In the genomic region with DNA sequence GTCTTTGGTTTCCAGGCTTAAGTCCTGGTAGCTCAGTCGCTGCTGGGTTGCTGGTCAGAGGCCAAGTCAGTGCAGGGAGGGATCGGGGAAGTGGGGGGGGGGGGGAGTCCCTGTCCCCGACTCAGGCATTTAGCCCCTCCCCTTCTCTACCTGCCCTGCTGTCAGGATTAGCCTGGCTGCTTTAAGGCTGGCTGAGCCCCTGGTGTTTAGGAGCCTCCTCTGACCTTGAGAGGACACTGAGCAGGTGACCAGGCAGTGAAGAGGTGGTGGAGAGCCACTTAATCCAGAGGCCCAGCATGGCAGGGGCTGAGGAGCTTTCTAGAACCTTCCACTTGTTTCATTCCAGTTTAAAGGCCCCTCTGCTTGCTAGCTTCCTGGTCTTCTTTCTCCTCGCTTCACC, we compare ENCODE assay signal across 25 mouse cellular contexts. TPM values are rescaled to one million over a fixed set of nuclear protein-coding genes. Genes with fewer than 3 reads are reported as not detected.
DNase-seq lines count a peak whose midpoint lies in the region; ATAC-seq lines count a peak whose summit lies in the region.
"Had no signal": no experiment of that assay in that cellular context is flagged by ENCODE, and none has a peak within 500 bp of the region (broad histone marks: within the 10 kb centered on the region; RNA-seq: fewer than 3 reads in every experiment).

No protein-coding gene starts in this region.

- H3K9ac ChIP-seq in intestine, embryonic 16.5 days (ENCODE audit: low read depth, low read length), result no peak overlapping the region
- H3K9ac ChIP-seq: heart, embryonic 15.5 days; intestine, embryonic 15.5 days; liver, embryonic 13.5 days; stomach, embryonic 15.5 days had no signal

- DNase-seq in retina, adult 2 months (ENCODE audit: low read depth, low spot score), result peak; percentile 90
- no peak for DNase-seq in retina, embryonic 14.5 days (ENCODE audit: low spot score)
- peak; percentile 36 to 74 for DNase-seq in kidney, postnatal 25 days
- peak; percentile 37 for DNase-seq in lung, postnatal 14 days
- no peak for DNase-seq in gastrocnemius, postnatal 4 days (ENCODE audit: low spot score in 2 of 2)
- DNase-seq: adrenal gland, adult 8-10 months; heart, adult 18-20 months; liver, embryonic 13.5 days; thymus, adult 2 months had no signal

- 19% methylated on average over 4 of the region's 4 CpGs for WGBS in intestine, embryonic 16.5 days

- H3K4me3 ChIP-seq in intestine, embryonic 16.5 days (ENCODE audit: low read length), result no peak overlapping the region
- H3K4me3 ChIP-seq: heart, embryonic 15.5 days; hindbrain, embryonic 10.5 days; intestine, embryonic 15.5 days; liver, embryonic 13.5 days; stomach, embryonic 15.5 days had no signal

- no peaks in the 10 kb centered on the region for H3K36me3 ChIP-seq in intestine, embryonic 16.5 days (ENCODE audit: control insufficient read depth, insufficient read depth, low read length)
- H3K36me3 ChIP-seq: heart, embryonic 15.5 days; hindbrain, embryonic 10.5 days; intestine, embryonic 15.5 days; liver, embryonic 13.5 days; stomach, embryonic 15.5 days had no signal

- no peaks in the 10 kb centered on the region for H3K9me3 ChIP-seq in intestine, embryonic 16.5 days (ENCODE audit: control insufficient read depth, low read length)
- H3K9me3 ChIP-seq: heart, embryonic 15.5 days; hindbrain, embryonic 10.5 days; intestine, embryonic 15.5 days; liver, embryonic 13.5 days; stomach, embryonic 15.5 days had no signal

- no peaks in the 10 kb centered on the region for H3K27me3 ChIP-seq in intestine, embryonic 16.5 days (replicated peaks; ENCODE audit: control insufficient read depth, insufficient read depth, low read length)
- H3K27me3 ChIP-seq: heart, embryonic 15.5 days; intestine, embryonic 15.5 days; liver, embryonic 13.5 days; stomach, embryonic 15.5 days had no signal

- H3K27ac ChIP-seq in intestine, embryonic 16.5 days (ENCODE audit: low read length), result no peak overlapping the region
- H3K27ac ChIP-seq: heart, embryonic 15.5 days; hindbrain, embryonic 10.5 days; intestine, embryonic 15.5 days; liver, embryonic 13.5 days; stomach, embryonic 15.5 days had no signal

- ATAC-seq in intestine, embryonic 16.5 days, result no peak
- ATAC-seq in activated CD4-positive, CD25-positive, alpha-beta regulatory T cell, adult 4 months, result no peak
- ATAC-seq: CD4-positive, CD25-positive, alpha-beta regulatory T cell, adult 4 months; intestine, embryonic 15.5 days had no signal

- H3K4me2 ChIP-seq in intestine, embryonic 16.5 days (ENCODE audit: low read depth, low read length), result no peak overlapping the region
- H3K4me2 ChIP-seq: heart, embryonic 15.5 days; intestine, embryonic 15.5 days; liver, embryonic 13.5 days; stomach, embryonic 15.5 days had no signal

- no peaks in the 10 kb centered on the region for H3K4me1 ChIP-seq in intestine, embryonic 16.5 days (ENCODE audit: control insufficient read depth, insufficient read depth, low read length)
- H3K4me1 ChIP-seq: intestine, embryonic 15.5 days; liver, embryonic 13.5 days; stomach, embryonic 15.5 days had no signal

RNA-seq across cellular contexts. Expression of a gene that starts 36.9 kb away (rescaled TPM):
- under 1 TPM; 0.66 to 0.88 TPM for total RNA-seq in gastrocnemius, postnatal 4 days (2021)
- polyA plus RNA-seq in intestine, embryonic 16.5 days (2015; fragmentation: Nextera tagmentation; extraction: Ambion mirVana), result 0.16 and 0.17 TPM in 2 replicates
- not detected for polyA plus RNA-seq in activated CD4-positive, CD25-positive, alpha-beta regulatory T cell, adult 4 months (2017; shearing (Covaris generic))
- total RNA-seq: gastrocnemius, adult 8-10 months; megakaryocyte progenitor cell, adult 5-6 weeks; MEL had no signal
- polyA plus RNA-seq: CD4-positive, CD25-positive, alpha-beta regulatory T cell, adult 4 months had no signal

RNA-seq across cellular contexts. Expression of a gene that starts 44.2 kb away (rescaled TPM):
- 10 to 100 TPM; 14.6 to 18.5 TPM for total RNA-seq in gastrocnemius, postnatal 4 days (2021)
- 67.6 and 80.3 TPM in 2 replicates for polyA plus RNA-seq in intestine, embryonic 16.5 days (2015; fragmentation: Nextera tagmentation; extraction: Ambion mirVana)
- 10 to 100 TPM; 46.1 to 52.5 TPM for polyA plus RNA-seq in activated CD4-positive, CD25-positive, alpha-beta regulatory T cell, adult 4 months (2017; shearing (Covaris generic))

RNA-seq across cellular contexts. Expression of a gene that starts 44.7 kb away (rescaled TPM):
- total RNA-seq in gastrocnemius, postnatal 4 days (2021), result not detected
- polyA plus RNA-seq in intestine, embryonic 16.5 days (2015; fragmentation: Nextera tagmentation; extraction: Ambion mirVana), result not detected in 2 replicates
- polyA plus RNA-seq in activated CD4-positive, CD25-positive, alpha-beta regulatory T cell, adult 4 months (2017; shearing (Covaris generic)), result not detected
- total RNA-seq: adrenal gland, adult 8-10 months; gastrocnemius, adult 8-10 months; heart, adult 18-20 months; layer of hippocampus, adult 8-10 months; left cerebral cortex, adult 18-20 months; megakaryocyte progenitor cell, adult 5-6 weeks; MEL had no signal
- polyA plus RNA-seq: CD4-positive, CD25-positive, alpha-beta regulatory T cell, adult 4 months; embryonic facial prominence, embryonic 14.5 days; heart, embryonic 15.5 days; hindbrain, embryonic 10.5 days; limb, embryonic 11.5 days; liver, embryonic 13.5 days; midbrain, postnatal 0 days; spleen, adult 2 months; stomach, embryonic 15.5 days; thymus, adult 2 months had no signal

RNA-seq across cellular contexts. Expression of a gene that starts 51.2 kb away (rescaled TPM):
- under 1 TPM in 1 of 2 experiments, not detected in 1; 0.21 TPM for total RNA-seq in gastrocnemius, postnatal 4 days (2021)
- 120 and 151 TPM in 2 replicates for polyA plus RNA-seq in intestine, embryonic 16.5 days (2015; fragmentation: Nextera tagmentation; extraction: Ambion mirVana)
- polyA plus RNA-seq in activated CD4-positive, CD25-positive, alpha-beta regulatory T cell, adult 4 months (2017; shearing (Covaris generic)), result under 1 TPM in 1 of 2 experiments, not detected in 1; 0.24 TPM
- total RNA-seq: megakaryocyte progenitor cell, adult 5-6 weeks; midbrain, postnatal 0 days had no signal

Comparison
In these comparisons a context has a peak if more than half of its experiments do, and no peak if none do; other contexts are left out.
1. DNase-seq: peak in retina, adult 2 months (single experiment), kidney, postnatal 25 days (2 of 2) and lung, postnatal 14 days (single experiment); none in retina, embryonic 14.5 days (single experiment) and gastrocnemius, postnatal 4 days (0 of 2).